Mouse (Mus musculus): ENCODE data around the gene Stom. TPM values are rescaled to one million over a fixed set of nuclear protein-coding genes. Genes with fewer than 3 reads are reported as not detected.

Stom gene
- polyA plus RNA-seq, 1 experiment from 2014 or later = 29.7 TPM

DNA sequence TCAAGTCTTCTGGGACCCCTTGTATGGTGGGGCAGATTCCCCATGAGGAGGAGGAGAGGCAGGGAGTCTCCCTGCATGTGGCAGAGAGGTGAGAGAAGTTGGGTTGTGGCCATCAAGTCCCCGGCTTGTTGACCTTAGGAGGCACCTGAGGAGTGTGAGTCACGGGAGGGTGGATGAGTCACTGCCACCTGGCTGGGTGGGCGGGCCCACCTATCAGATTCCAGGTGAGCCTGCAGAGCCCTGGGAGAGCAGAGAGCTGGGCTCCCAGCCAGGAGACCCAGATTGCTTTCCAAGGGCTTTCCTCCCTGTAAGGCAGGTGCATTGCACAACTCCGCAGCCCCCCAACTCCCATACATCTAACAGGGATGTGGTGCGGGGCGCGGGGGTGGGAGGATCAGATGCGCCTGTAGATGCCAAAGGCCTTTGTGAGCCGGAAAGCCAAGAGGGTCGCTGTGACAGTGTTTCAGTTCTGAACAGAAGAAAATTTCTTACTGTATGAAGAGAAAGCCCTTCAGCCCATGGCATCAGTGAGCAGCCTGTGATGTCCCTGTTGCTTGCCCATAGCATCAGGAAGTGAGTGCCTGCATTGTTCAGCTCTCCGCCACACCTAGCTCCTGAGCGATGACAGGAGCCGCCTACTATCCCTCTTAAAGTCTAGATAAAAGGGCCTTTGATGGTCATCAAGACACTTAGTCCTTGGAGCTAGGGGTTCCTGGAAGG is 69.5 kb downstream of the Stom start:
- no peak overlapping the region for H3K4me2 ChIP-seq (ENCODE audit: low read length)
- H3K4me3 ChIP-seq (replicated peaks; ENCODE audit: low read depth, low read length) = no peak overlapping the region
- ATAC-seq (replicated peaks; ENCODE audit: low FRiP score, low read depth) = no peak; the same call in 1 of the 2 replicates
- no peak for TF ChIP-seq CTCF (IDR thresholded peaks at IDR 0.05; ENCODE audit: low read depth)
- no peaks in the 10 kb centered on the region for H3K9me3 ChIP-seq (replicated peaks; ENCODE audit: low read length)
- H3K4me1 ChIP-seq (replicated peaks; ENCODE audit: insufficient read depth, low read length) = peaks cover 16% of the 10 kb centered on the region; the same call in 1 of the 2 replicates
- H3K27ac ChIP-seq = peak overlapping the region; percentile 47
- H3K36me3 ChIP-seq (ENCODE audit: insufficient read depth, low read length) = no peaks in the 10 kb centered on the region
- 67% methylated on average over 13 of the region's 13 CpGs for WGBS
- H3K27me3 ChIP-seq (ENCODE audit: insufficient read depth, low read length) = no peaks in the 10 kb centered on the region
- no peak overlapping the region for H3K9ac ChIP-seq (ENCODE audit: low read depth, low read length)
- DNase-seq (ENCODE audit: low spot score) = no peak

DNA sequence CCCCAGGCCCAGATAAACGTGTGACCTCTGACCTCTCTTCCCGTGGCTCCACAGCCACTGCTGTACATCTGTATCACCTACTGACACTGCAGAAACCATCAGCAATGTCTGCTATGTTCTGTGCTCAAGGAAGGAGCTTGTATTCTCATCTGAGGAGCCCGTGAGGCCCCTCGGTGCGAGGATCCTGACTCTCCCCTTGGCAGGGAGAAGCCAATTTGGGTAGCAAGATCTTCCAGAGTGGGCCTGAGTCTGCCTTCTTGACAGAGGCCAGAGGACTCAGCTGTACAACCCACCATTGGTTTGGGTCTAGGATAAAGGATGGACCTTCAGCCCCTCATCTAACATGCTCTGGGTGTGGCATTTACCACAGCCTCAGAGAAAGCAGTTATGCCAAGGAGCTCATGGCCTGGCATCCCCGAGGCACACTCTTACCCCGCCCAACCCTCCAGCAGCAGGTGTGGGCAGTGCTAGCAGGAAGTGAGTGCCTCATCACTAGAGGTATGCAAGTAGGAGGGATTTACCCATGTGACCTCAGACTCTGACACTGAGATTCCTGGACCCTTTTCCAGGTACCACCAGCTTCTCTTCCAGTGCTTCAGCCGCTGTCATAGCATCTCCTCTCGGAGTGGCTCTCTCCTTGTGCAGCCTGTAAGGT is 70.4 kb downstream of the Stom start:
- TF ChIP-seq CTCF (IDR thresholded peaks at IDR 0.05; ENCODE audit: low read depth) = no peak
- H3K27me3 ChIP-seq (ENCODE audit: insufficient read depth, low read length) = no peaks in the 10 kb centered on the region
- no peak overlapping the region; the same call in 1 of the 2 replicates for H3K27ac ChIP-seq
- H3K9me3 ChIP-seq (replicated peaks; ENCODE audit: low read length) = no peaks in the 10 kb centered on the region
- ATAC-seq (replicated peaks; ENCODE audit: low FRiP score, low read depth) = no peak
- DNase-seq (ENCODE audit: low spot score) = no peak
- no peaks in the 10 kb centered on the region for H3K36me3 ChIP-seq (ENCODE audit: insufficient read depth, low read length)
- peaks cover 16% of the 10 kb centered on the region; the same call in 1 of the 2 replicates for H3K4me1 ChIP-seq (replicated peaks; ENCODE audit: insufficient read depth, low read length)
- H3K4me3 ChIP-seq (replicated peaks; ENCODE audit: low read depth, low read length) = no peak overlapping the region
- H3K4me2 ChIP-seq (ENCODE audit: low read length) = no peak overlapping the region
- WGBS = 74% methylated on average over 9 of the region's 9 CpGs
- no peak overlapping the region for H3K9ac ChIP-seq (ENCODE audit: low read depth, low read length)

DNA sequence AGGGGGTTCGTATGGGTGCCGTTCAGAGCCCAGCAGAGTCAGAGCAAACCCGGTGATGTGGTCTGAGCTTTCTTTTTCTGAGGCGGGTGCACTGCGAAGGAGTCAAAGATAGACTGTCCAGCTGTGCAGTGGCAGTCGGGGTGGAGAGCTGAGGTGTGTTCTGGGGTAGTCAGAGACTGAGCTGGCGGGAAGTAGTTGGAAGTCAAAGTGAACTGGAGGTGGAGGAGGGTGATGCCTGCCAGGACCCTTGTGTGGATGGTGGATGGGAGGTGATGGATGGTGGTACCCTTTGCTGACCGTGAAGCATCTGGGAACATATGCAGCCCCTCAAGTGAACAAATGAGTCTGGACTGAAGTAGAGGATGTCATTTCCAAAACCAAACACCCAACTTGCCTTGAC is 71.0 kb downstream of the Stom start:
- ATAC-seq (replicated peaks; ENCODE audit: low FRiP score, low read depth) (no peak), DNase-seq (ENCODE audit: low spot score) (no peak)
- Histone ChIP-seq H3K9ac (ENCODE audit: low read depth, low read length) (no peak overlapping the region), H3K36me3 (ENCODE audit: insufficient read depth, low read length) (no peaks in the 10 kb centered on the region), H3K9me3 (replicated peaks; ENCODE audit: low read length) (no peaks in the 10 kb centered on the region), H3K4me1 (replicated peaks; ENCODE audit: insufficient read depth, low read length) (peaks cover 13% of the 10 kb centered on the region; the same call in 1 of the 2 replicates), H3K27me3 (ENCODE audit: insufficient read depth, low read length) (no peaks in the 10 kb centered on the region), H3K4me2 (ENCODE audit: low read length) (no peak overlapping the region), H3K27ac (no peak overlapping the region), H3K4me3 (replicated peaks; ENCODE audit: low read depth, low read length) (no peak overlapping the region)
- WGBS = 70% methylated on average over 8 of the region's 8 CpGs
- TF ChIP-seq CTCF (IDR thresholded peaks at IDR 0.05; ENCODE audit: low read depth) = no peak

- no peak overlapping the region for H3K9ac ChIP-seq (ENCODE audit: low read depth, low read length)
- H3K27ac ChIP-seq = no peak overlapping the region
- 44% methylated on average over 8 of the region's 8 CpGs for WGBS
- peak; percentile 80 for TF ChIP-seq CTCF (IDR thresholded peaks at IDR 0.05; ENCODE audit: low read depth)
- peaks cover 8% of the 10 kb centered on the region; the same call in 1 of the 2 replicates for H3K4me1 ChIP-seq (replicated peaks; ENCODE audit: insufficient read depth, low read length)
- no peaks in the 10 kb centered on the region for H3K36me3 ChIP-seq (ENCODE audit: insufficient read depth, low read length)
- DNase-seq (ENCODE audit: low spot score) = peak; percentile 88
- H3K4me3 ChIP-seq (replicated peaks; ENCODE audit: low read depth, low read length) = no peak overlapping the region
- no peak overlapping the region for H3K4me2 ChIP-seq (ENCODE audit: low read length)
- peak; percentile 29; the same call in 1 of the 2 replicates for ATAC-seq (replicated peaks; ENCODE audit: low FRiP score, low read depth)
- no peaks in the 10 kb centered on the region for H3K9me3 ChIP-seq (replicated peaks; ENCODE audit: low read length)
- no peaks in the 10 kb centered on the region for H3K27me3 ChIP-seq (ENCODE audit: insufficient read depth, low read length)
These were observed 71.5 kb downstream of the Stom start for GRCm38 (mm10) chr2:35265296-35265695.

DNA sequence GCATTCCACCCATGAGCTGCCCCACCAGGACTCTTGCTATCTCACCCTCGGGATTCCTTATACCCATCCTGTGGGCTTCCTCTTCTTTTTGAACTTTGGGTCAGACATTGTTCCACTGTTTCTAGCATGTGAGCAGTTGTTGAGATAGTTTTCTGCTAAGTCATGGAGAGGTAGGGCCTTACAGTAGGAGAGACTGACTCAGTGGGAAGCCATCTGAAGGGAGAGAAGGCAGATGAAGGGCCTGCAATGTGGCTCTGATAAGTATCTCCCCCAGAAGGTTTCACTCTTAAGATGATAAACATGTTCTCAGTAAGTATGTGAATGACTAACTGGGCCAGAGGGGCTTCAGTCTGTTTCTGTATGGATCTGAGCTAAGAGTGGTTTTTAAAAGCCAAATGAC is 72.7 kb downstream of the Stom start:
- Histone ChIP-seq H3K36me3 (ENCODE audit: insufficient read depth, low read length) (no peaks in the 10 kb centered on the region), H3K27me3 (ENCODE audit: insufficient read depth, low read length) (no peaks in the 10 kb centered on the region), H3K4me1 (replicated peaks; ENCODE audit: insufficient read depth, low read length) (peaks cover 9% of the 10 kb centered on the region), H3K4me3 (replicated peaks; ENCODE audit: low read depth, low read length) (no peak overlapping the region), H3K27ac (no peak overlapping the region), H3K4me2 (ENCODE audit: low read length) (no peak overlapping the region), H3K9ac (ENCODE audit: low read depth, low read length) (no peak overlapping the region), H3K9me3 (replicated peaks; ENCODE audit: low read length) (no peaks in the 10 kb centered on the region)
- DNase-seq (ENCODE audit: low spot score) = no peak
- no peak for ATAC-seq (replicated peaks; ENCODE audit: low FRiP score, low read depth)
- WGBS = 81% methylated on average over 1 of the region's 1 CpGs
- no peak for TF ChIP-seq CTCF (IDR thresholded peaks at IDR 0.05; ENCODE audit: low read depth)

Other genes starting within 250 kb of the Stom start
- gene AI182371, start 235.4 kb downstream of the Stom start, polyA plus RNA-seq (2015; fragmentation: Nextera tagmentation; extraction: Ambion mirVana) = 0.15 and 0.30 TPM in 2 replicates
- gene Cntrl, start 227.5 kb downstream of the Stom start, polyA plus RNA-seq (2015; fragmentation: Nextera tagmentation; extraction: Ambion mirVana) = 16.3 and 16.5 TPM in 2 replicates
- gene Rab14, start 135.9 kb downstream of the Stom start, polyA plus RNA-seq (2015; fragmentation: Nextera tagmentation; extraction: Ambion mirVana) = 429 and 454 TPM in 2 replicates
- gene Gsn, start 80.6 kb downstream of the Stom start, polyA plus RNA-seq (2015; fragmentation: Nextera tagmentation; extraction: Ambion mirVana) = 158 and 159 TPM in 2 replicates
- not detected in 2 replicates for gene 4930568D16Rik, start 30.8 kb upstream of the Stom start, polyA plus RNA-seq (2015; fragmentation: Nextera tagmentation; extraction: Ambion mirVana)
- gene 4930402F06Rik, start 60.2 kb upstream of the Stom start, polyA plus RNA-seq (2015; fragmentation: Nextera tagmentation; extraction: Ambion mirVana) = not detected in 2 replicates
- 16.2 and 16.5 TPM in 2 replicates for gene Ggta1, start 126.3 kb upstream of the Stom start, polyA plus RNA-seq (2015; fragmentation: Nextera tagmentation; extraction: Ambion mirVana)
- 36.5 and 41.4 TPM in 2 replicates for gene Dab2ip, start 221.3 kb upstream of the Stom start, polyA plus RNA-seq (2015; fragmentation: Nextera tagmentation; extraction: Ambion mirVana)

Measured in kidney, postnatal 0 days (tissue).